Mouse (Mus musculus): ENCODE results near the gene Mip.
A peak's percentile ranks its signal among the peaks of the same experiment; 100 is the strongest.
"Not testable (repeated sequence)": the region's sequence is repeated elsewhere in the genome, so short reads cannot be mapped to it uniquely, and the experiment has no call there.

Mip gene

DNA sequence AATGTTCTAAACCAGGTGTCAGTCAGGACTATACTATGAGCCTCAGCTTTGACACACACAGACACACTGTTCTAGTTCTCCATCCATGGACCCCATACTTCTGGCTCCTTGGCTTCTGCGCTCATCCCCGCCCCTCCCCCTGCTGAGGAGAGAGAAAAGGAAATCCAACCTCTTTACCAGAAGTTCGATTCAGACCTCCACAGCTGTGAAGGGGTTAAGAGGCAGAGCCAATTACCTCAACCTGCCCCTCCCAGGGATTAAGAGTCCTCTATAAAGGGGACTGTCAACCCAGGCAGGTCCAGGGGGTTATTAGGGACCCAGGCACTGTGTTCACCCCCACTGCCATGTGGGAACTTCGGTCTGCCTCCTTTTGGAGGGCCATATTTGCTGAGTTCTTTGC lies at the start of gene Mip:
TSS of gene Mip (plus strand) at position 301 of the 400 bp plus-strand sequence.
- DNase-seq (ENCODE audit: inconsistent age in 2 of 2, low spot score in 1 of 2), result no peak

DNA sequence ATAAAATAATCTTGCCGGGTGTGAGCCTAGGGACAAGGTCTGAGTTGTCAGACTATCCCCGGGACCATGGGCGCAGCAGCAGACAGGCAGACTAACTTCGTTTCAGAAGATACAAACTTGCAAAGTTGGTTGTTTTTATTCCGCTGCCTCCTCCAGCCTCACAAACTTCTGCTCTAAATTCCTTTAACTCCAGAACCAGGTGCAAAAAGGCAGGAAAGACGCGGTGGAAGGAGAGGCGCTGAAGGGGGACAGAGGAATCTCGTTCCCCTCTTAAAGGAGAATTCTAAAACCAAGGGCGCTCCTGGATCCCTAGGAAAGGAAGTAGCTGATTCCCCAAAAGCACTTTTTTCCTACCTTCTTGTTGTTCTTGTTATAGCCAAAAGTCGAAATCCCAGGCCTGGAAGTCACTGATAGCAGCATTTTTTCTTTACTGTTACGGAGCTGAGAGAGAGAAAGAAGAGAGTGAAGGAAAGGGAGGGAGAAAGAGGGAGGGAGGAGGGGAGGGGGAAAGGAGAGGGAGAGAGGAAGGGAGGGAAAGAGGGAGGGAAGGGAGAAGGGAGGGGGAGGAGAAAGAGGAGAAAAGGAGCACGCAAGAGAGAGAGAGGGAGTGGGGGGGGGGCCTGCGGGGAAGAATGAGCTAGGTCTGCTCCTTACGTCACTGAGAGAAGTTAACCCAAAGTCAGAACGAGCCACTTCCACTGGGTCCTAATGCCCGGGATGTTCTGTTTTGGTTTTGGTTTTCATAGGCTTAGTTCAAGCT lies 49.5 kb upstream of the Mip start:
- peak; percentile 65 to 88 for DNase-seq (ENCODE audit: inconsistent age in 2 of 2, low spot score in 1 of 2)

- no peak for DNase-seq (ENCODE audit: inconsistent age in 2 of 2, low spot score in 1 of 2)
Observed at GRCm38 (mm10) chr10:128177316-128177715, 48.3 kb upstream of the Mip start.

- DNase-seq (ENCODE audit: inconsistent age in 2 of 2, low spot score in 1 of 2), result peak; percentile 30 to 77
Observed at GRCm38 (mm10) chr10:128179989-128180388, 45.6 kb upstream of the Mip start, which contains the start of gene Rbms2. Gene Rbms2, minus strand, starts transcription at chr10:128180297.

DNA sequence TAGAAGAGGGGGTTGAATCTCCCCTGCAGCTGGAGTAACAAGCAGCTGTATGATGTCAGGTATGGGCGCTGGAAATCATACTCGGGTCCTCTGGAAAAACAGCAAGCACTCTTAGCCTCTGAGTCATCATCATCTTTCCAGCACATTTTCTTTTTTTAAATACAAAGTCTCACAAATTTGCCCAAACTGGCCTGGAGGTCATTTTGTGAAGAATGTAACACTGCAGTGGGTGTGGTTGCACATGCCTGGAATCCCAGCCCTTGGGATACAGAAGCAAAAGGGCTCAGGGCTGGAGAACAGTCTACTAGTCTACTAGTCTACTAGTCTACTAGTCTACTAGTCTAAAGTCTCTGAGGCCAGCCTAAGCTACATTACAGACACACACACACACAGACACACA lies 41.3 kb upstream of the Mip start:
- DNase-seq (ENCODE audit: inconsistent age in 2 of 2, low spot score in 1 of 2), result no peak

DNA sequence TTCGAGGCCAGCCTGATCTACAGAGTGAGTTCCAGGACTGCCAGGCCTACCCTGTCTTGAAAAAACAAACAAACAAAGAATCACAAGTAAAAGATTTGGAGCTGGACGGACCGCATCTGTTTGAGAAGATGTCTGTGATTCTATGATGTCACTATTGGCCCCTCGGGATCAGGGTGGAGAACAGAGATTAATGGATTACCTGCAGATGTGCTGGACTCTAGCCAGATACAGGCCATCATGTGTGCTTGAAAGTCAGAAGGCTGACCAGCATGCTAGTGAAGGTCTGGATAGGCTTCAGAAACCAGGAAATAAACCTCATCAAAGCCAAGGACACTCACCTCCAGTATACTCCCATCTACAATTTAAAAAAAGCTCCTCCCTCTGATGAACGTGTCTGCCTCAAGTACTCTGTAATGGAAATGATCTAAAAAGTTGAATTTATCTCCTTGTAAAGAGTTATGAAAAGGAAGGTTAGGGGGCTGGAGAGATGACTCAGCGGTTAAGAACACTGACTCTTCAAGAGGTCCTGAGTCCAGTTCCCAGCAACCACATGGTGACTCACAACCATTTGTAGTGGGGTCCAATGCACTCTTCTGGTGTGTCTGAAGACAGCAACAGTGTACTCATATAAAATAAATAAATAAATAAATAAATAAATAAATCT lies 40.2 kb upstream of the Mip start:
- no peak for DNase-seq (ENCODE audit: inconsistent age in 2 of 2, low spot score in 1 of 2)

DNA sequence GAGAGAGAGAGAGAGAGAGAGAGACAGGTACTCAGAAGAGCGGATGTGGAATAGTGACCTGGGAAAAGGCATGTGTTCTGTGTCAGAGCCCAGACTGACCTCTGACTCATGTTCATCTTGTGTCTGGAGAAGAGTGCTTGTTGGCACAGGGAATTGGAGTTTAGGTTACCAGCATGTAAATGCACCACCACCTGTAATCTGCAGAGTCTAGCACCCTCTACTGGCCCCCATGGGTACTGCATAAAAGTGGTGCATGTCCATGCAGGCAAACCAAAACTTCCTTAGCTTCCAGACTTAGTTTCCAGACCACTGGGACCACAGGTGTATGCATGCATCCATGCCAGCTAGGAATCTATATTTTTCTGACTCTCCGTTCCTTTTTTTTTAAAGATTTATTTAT lies 39.7 kb upstream of the Mip start:
- peak; percentile 82 to 95 for DNase-seq (ENCODE audit: inconsistent age in 2 of 2, low spot score in 1 of 2)

DNA sequence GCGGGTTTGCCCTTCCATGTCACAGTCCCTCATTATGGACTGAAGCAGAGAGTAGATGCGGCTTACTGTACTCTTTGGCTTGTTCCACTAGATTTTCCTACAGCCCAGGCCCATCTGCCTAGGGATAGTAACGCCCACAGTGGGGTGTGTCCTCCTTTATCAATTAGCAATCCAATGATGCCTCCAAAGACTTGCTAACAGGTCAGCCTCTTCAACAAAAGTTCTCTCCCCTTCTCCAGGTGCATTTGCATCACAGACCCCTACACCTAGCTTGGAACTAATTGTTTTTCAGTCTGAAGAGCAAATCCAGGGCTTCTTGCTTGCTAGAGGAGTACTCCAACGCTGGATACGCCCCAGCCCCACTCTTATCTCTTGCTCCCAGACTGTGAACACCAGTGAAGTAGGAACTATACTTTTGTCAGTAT lies 38.4 kb upstream of the Mip start:
- no peak for DNase-seq (ENCODE audit: inconsistent age in 2 of 2, low spot score in 1 of 2)

GRCm38 (mm10) chr10:128188242-128188877 lies 37.3 kb upstream of the Mip start:
- DNase-seq (ENCODE audit: inconsistent age in 2 of 2, low spot score in 1 of 2), result peak; percentile 68 to 91

DNA sequence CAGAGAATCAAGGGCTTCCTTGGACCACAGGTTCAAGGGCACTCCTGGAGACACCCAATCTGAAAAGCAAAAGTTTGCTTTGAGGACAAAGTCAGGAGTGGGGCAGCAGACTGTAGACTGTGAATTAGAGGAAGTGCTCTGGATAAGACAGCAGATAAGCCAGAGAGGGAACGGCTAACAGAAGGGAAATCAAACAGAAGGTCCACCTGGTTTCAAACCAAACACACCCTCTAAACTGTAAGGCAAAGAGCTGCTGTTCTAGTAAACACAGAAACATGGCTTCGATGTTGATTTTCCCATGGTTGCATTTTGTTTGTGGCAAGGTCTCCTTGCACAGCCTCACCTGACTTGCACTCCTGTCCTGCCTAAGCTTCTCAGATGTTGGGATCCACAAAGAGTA lies 34.2 kb upstream of the Mip start:
- no peak for DNase-seq (ENCODE audit: inconsistent age in 2 of 2, low spot score in 1 of 2)

- not testable (repeated sequence) for DNase-seq (ENCODE audit: inconsistent age in 2 of 2, low spot score in 1 of 2)
Observed at GRCm38 (mm10) chr10:128192030-128192766, 33.4 kb upstream of the Mip start.

GRCm38 (mm10) chr10:128193113-128193512 lies 32.5 kb upstream of the Mip start:
- DNase-seq (ENCODE audit: inconsistent age in 2 of 2, low spot score in 1 of 2), result no peak

GRCm38 (mm10) chr10:128194024-128194550 lies 31.6 kb upstream of the Mip start, which contains the start of gene Gls2:
Gene Gls2, plus strand, starts transcription at chr10:128194457.
- DNase-seq (ENCODE audit: inconsistent age in 2 of 2, low spot score in 1 of 2), result peak; percentile 98 to 99

- DNase-seq (ENCODE audit: inconsistent age in 2 of 2, low spot score in 1 of 2), result peak; percentile 33 to 50
Observed at GRCm38 (mm10) chr10:128194551-128195461, 30.8 kb upstream of the Mip start.

DNA sequence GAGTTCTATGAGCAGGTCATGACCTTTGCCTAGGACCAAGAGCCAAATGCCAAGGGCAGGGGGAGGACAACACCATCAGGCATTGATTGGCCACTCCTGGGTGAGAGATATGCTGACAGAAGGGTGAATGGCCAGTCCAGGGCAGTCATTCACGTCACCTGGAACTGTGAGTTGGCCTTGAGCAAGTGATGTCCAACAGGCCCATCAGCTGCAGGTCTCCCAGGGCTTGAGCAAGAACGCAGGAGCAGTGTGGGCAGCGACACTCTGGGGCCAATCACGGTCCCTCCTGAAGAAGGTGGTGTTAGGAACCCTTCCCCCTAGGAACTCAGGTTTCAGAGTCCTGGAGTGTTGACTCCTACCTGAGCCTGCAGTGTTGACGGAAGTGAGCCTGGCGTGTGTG lies 23.8 kb upstream of the Mip start:
- no peak for DNase-seq (ENCODE audit: inconsistent age in 2 of 2, low spot score in 1 of 2)

DNA sequence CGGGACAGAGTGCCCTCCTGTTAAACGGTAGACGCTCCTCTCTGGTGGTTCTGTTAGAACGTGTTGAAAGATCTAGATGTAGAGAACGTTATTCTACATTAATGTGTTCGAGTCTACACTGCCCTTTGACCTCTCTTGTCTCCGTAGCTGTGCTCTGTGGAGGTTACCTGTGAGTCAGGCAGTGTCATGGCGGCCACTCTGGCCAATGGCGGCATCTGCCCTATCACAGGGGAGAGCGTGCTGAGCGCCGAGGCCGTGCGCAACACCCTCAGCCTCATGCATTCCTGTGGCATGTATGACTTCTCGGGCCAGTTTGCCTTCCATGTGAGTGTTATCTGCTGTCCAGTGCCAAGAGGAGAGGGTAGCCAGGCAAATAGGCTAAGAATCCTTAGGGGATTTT lies 20.7 kb upstream of the Mip start:
- no peak for DNase-seq (ENCODE audit: inconsistent age in 2 of 2, low spot score in 1 of 2)

DNA sequence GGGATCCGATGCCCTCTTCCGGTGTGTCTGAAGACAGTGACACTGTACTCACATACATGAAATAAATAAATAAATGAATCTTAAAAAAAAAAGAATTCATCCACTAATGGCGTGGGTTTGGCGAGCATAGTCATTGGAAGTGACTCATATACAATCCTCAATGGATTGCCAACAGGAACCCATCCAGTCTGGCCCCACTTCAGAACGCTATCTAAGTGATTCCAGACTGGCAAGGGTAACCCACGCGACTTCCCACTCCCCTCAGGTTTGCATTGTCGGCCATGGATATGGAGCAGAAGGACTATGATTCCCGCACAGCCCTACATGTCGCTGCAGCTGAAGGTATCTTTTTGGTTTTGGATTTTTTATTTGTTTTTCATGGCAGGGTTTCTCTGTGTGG lies 17.3 kb upstream of the Mip start:
- no peak for DNase-seq (ENCODE audit: inconsistent age in 2 of 2, low spot score in 1 of 2)

DNA sequence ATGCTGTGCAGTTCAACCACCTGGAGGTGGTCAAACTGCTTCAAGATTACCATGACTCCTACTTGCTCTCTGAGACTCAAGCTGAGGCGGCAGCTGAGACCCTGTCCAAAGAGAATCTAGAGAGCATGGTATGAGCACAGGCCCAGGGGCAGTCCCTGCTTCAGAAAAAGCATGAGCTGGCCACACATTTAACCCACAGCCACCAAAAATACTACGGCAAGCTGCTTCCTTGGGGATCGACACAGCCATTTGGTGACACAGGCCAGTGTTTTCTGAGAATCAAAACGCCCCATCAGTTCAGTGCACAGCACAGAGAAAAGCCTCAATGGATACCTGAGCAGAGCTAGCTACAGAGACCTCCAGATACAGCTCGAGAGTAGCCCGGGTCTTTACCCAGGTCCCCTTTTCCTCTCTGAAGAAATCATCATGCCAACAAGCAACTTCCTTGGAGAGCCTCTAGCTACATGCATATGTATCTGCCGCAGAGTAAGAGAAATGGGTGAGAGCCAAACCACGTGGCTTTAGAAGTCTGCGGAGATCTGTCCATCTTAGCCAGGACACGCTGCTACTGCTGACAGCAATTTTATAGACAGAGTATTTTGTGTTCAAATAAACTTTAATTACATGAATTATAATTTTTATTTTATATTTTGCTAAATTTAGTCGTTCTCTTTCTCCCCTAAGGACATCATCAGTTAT lies 16.2 kb upstream of the Mip start:
- no peak for DNase-seq (ENCODE audit: inconsistent age in 2 of 2, low spot score in 1 of 2)

- DNase-seq (ENCODE audit: inconsistent age in 2 of 2, low spot score in 1 of 2), result no peak
Observed at GRCm38 (mm10) chr10:128210131-128210530, 15.5 kb upstream of the Mip start.
